Mouse (Mus musculus): ENCODE data around the gene Amt. TPM values are rescaled to one million over a fixed set of nuclear protein-coding genes. Genes with fewer than 3 reads are reported as not detected.

Gene Amt
- polyA plus RNA-seq (2015; fragmentation: Nextera tagmentation; extraction: Ambion mirVana): 21.8 and 22.3 TPM in 2 replicates

DNA sequence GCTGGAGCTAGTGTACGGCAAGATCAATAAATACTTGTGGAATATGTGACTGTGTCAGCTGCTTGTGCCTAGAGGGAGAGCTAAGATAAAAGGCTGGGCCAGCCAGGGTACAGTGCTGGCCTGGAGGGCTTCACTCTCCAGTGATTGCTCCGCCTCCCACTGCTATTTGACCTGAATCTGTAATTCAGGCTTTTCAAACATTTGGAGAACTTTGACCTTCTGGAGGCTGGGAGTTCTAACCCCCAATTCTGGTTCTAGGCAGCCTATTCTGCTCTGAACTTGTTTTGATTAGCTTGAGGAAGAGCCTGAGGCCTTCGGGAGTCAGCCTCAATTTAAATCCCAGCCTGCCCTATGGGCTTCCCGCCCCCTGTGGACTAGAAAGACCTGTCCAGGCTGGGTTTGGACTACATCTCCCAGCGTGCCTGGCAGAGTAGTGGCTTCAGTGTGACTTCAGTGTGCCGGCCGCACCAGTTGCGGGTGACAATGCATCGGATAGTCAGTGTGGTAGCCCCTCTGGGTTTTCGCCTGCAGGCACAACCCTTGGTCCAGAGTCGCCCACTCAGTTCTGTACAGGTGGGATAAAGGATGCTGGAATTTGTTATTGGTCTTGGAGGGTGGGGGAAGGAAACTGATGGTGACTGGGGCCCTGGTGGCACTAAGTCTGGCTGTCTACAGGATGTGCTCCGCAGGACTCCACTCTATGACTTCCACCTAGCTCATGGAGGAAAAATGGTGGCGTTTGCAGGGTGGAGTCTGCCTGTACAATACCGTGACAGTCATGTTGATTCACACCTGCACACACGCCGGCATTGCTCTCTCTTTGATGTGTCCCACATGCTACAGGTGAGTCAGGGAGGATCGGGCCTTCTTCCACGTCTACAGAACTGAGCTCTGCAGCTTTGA, at the start of gene Amt:
Amt (plus strand) TSS at position 401 of the 903 bp plus-strand sequence.
- peak; percentile 84 for ATAC-seq (ENCODE audit: insufficient read depth, low FRiP score, low read depth)
- H3K4me3 ChIP-seq (replicated peaks): peak within 1 kb of the TSS; percentile 18
- no peak within 1 kb of the TSS for H3K9ac ChIP-seq
- H3K4me2 ChIP-seq: peak within 1 kb of the TSS; percentile 39
- no peaks in the 10 kb centered on the region for H3K9me3 ChIP-seq
- no peaks in the 10 kb centered on the region for H3K36me3 ChIP-seq
- no peaks in the 10 kb centered on the region for H3K27me3 ChIP-seq (replicated peaks)
- peak within 1 kb of the TSS; percentile 68 for H3K27ac ChIP-seq
- WGBS: 22% methylated on average over 18 of the region's 18 CpGs
- H3K4me1 ChIP-seq: no peaks in the 10 kb centered on the region

DNA sequence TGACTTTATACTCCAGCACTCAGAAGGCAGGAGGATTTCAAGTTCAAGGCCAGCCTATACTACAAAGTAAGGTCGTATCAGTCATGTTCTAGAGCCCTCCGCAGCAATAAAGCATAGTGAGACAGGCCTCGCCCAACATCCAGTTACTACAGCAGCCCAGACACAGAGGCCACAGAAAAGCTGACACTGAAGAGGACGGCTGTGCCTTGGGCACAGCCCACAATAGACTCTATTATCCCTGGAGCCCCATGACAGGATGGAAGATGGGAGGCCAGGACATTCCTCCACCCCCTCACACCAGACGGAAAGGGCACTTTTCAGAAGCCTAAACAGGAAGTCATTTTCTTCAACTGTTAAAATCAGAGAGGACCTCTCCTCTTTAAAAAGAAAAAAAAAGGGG, 47.7 kb upstream of the Amt start:
- Histone ChIP-seq H3K4me3 (replicated peaks) (no peak overlapping the region), H3K4me1 (no peaks in the 10 kb centered on the region), H3K9ac (no peak overlapping the region), H3K4me2 (no peak overlapping the region), H3K27ac (no peak overlapping the region), H3K36me3 (peaks cover 6% of the 10 kb centered on the region), H3K9me3 (no peaks in the 10 kb centered on the region), H3K27me3 (replicated peaks) (no peaks in the 10 kb centered on the region)
- WGBS: 58% methylated on average over 5 of the region's 5 CpGs
- no peak for ATAC-seq (ENCODE audit: insufficient read depth, low FRiP score, low read depth)

DNA sequence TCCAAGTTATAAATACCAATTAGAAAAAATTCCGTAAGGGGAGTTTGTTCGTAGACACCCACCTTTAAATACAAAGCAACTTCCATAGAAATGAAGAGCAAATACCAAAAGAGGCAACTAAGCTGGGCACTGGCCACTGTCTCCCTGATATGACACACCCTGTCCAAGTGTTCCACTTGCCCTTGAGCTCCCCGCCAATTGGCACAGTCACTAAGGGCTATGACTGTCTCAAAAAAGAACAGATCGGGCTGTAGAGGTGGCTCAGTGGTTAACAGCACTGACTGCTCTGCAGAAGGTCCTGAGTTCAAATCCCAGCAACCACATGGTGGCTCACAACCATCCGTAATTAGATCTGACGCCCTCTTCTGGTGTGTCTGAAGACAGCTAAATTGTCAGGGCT, 44.8 kb upstream of the Amt start:
- peaks cover 6% of the 10 kb centered on the region for H3K36me3 ChIP-seq
- H3K4me3 ChIP-seq (replicated peaks): no peak overlapping the region
- no peak for ATAC-seq (ENCODE audit: insufficient read depth, low FRiP score, low read depth)
- WGBS: 92% methylated on average over 6 of the region's 6 CpGs
- no peak overlapping the region for H3K9ac ChIP-seq
- no peak overlapping the region for H3K4me2 ChIP-seq
- H3K27me3 ChIP-seq (replicated peaks): no peaks in the 10 kb centered on the region
- H3K9me3 ChIP-seq: no peaks in the 10 kb centered on the region
- no peak overlapping the region for H3K27ac ChIP-seq
- H3K4me1 ChIP-seq: no peaks in the 10 kb centered on the region

DNA sequence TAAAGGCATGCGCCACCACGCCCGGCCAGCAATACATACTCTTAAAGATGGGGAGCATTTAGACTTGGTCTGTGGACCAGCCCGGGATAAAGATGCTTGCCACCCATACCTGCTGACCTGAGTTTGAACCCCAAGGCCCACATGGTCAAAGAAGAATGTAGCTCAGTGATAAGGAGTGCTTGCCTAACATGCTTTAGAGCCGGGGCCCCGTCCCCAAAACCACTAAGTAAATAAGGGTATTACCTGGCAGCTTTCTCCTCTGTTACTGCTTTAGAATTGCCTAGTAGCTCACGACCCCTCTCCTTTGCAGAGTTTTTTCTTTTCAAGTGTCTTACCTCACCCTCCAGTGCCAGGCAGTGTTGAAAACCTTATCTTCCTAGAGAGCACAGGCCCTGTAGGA, 43.9 kb upstream of the Amt start:
- ATAC-seq (ENCODE audit: insufficient read depth, low FRiP score, low read depth): peak; percentile 63; the same call in 1 of the 2 replicates
- WGBS: 78% methylated on average over 7 of the region's 7 CpGs

DNA sequence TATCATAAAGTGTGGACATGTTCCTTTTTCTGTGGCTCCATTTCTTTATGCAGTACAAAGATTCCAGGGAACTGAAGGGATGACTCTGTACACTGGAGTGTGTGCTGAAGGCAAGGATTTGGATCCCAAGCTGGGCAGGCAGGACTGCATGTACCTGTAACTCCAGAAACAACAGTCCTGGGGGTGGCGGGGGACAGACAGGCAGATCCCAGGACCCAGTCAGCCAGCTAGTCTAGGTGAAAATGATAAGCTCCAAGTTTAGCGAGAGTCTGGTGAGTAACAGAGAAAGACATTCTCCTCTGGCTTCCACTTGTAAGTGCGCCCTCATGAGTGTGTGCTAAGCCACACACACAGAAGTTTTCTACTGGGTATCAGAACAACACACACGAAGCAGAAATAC, 36.1 kb upstream of the Amt start:
- H3K27ac ChIP-seq: no peak overlapping the region
- no peak for ATAC-seq (ENCODE audit: insufficient read depth, low FRiP score, low read depth)
- H3K4me3 ChIP-seq (replicated peaks): no peak overlapping the region
- H3K9ac ChIP-seq: no peak overlapping the region
- H3K9me3 ChIP-seq: no peaks in the 10 kb centered on the region
- H3K27me3 ChIP-seq (replicated peaks): no peaks in the 10 kb centered on the region
- no peak overlapping the region for H3K4me2 ChIP-seq
- peaks cover 24% of the 10 kb centered on the region for H3K4me1 ChIP-seq
- WGBS: 65% methylated on average over 4 of the region's 4 CpGs
- H3K36me3 ChIP-seq: no peaks in the 10 kb centered on the region

More for the DNA sequence above, 43.9 kb upstream of the Amt start:
- H3K4me3 ChIP-seq (replicated peaks): no peak overlapping the region
- H3K27me3 ChIP-seq (replicated peaks): no peaks in the 10 kb centered on the region
- H3K4me1 ChIP-seq: no peaks in the 10 kb centered on the region
- H3K36me3 ChIP-seq: peaks cover 6% of the 10 kb centered on the region
- no peaks in the 10 kb centered on the region for H3K9me3 ChIP-seq
- no peak overlapping the region for H3K9ac ChIP-seq
- H3K4me2 ChIP-seq: no peak overlapping the region
- H3K27ac ChIP-seq: no peak overlapping the region

DNA sequence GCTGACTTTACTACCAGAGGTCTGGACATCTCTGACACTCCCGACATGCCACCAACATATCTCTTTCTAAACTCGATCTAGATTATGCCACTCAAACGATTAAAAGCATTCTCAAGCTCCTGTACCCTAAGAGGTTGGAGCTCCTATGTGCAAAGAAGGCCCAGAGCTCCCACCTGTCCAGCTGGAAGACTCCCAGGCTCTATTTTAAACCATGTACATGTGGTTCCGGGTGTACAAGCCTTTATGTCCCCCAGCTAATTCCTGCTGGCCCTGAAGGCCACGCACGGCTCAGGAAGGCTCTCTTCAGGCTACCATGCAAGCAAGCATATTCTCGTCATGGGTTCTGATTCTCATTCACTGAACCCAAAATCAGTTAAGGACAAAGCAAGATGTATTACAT, 34.8 kb upstream of the Amt start:
- Histone ChIP-seq H3K4me2 (peak overlapping the region; percentile 72), H3K4me3 (replicated peaks) (peak overlapping the region; percentile 67), H3K36me3 (no peaks in the 10 kb centered on the region), H3K9me3 (no peaks in the 10 kb centered on the region), H3K27me3 (replicated peaks) (no peaks in the 10 kb centered on the region), H3K9ac (no peak overlapping the region), H3K27ac (no peak overlapping the region), H3K4me1 (peaks cover 24% of the 10 kb centered on the region)
- WGBS: 66% methylated on average over 7 of the region's 7 CpGs
- ATAC-seq (ENCODE audit: insufficient read depth, low FRiP score, low read depth): no peak

DNA sequence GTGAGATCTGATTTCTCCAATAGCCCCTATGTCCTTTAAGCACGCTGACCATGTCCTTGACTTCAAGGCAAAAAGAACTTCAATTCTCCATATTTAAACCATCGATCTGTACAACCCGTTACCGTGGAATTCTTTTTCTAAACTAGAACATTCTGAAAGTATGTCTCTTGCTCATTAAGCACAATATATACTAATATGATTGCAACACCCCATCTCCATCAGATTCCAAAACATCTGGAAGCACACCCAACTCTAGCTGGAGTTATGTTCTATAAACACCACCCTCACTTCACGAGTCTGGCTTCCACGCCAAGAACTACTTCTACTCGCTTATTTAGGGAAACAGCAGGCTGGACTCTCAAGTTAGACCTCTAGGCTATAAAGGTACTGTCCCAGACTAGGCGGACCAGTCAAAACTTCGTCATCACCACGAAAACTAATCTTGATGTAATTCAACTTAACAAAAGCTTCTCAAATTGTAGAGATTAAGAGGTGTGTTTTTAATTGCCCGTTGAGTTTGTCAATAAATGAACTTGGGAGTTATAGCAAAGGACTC, 34.1 kb upstream of the Amt start:
- no peak for ATAC-seq (ENCODE audit: insufficient read depth, low FRiP score, low read depth)
- Histone ChIP-seq H3K4me2 (peak overlapping the region; percentile 72), H3K9ac (peak overlapping the region; percentile 65; the same call in 1 of the 2 replicates), H3K4me1 (peaks cover 27% of the 10 kb centered on the region), H3K9me3 (no peaks in the 10 kb centered on the region), H3K27me3 (replicated peaks) (no peaks in the 10 kb centered on the region), H3K36me3 (no peaks in the 10 kb centered on the region), H3K4me3 (replicated peaks) (peak overlapping the region; percentile 67), H3K27ac (no peak overlapping the region; the same call in 1 of the 2 replicates)
- 33% methylated on average over 11 of the region's 11 CpGs for WGBS

DNA sequence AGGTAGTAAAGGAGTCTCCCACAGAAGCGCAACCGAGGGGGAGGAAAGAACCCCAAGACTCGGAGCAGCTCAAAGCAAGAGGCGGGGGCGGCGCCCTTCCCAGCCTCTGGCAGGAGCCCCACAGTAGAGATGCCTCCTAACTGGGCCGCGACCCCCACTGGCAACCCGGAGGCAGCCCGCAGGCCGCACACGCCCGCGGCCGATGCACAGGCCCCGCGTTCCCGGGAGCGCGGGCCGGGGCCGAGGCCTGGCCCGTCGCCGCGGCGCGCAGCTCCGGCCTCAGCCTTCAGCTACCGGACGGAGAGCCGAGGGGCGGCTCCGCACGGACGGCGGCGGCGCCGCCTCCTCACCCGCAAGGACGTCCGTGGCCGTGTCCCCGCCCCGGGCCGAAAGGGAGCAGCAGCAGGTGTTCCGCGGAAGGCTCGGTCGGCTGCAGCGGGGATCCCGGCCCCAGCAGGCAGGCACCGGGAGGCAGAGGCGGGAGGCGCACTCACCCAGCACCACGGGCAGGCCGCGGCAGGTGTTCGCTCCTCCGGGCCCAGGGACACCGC, 33.4 kb upstream of the Amt start:
- H3K36me3 ChIP-seq: no peaks in the 10 kb centered on the region
- 0% methylated on average over 61 of the region's 62 CpGs for WGBS
- peaks cover 30% of the 10 kb centered on the region for H3K4me1 ChIP-seq
- H3K27me3 ChIP-seq (replicated peaks): no peaks in the 10 kb centered on the region
- H3K4me2 ChIP-seq: peak overlapping the region; percentile 72
- peak; percentile 41; the same call in 1 of the 2 replicates for ATAC-seq (ENCODE audit: insufficient read depth, low FRiP score, low read depth)
- peak overlapping the region; percentile 96 for H3K27ac ChIP-seq
- peak overlapping the region; percentile 67 for H3K4me3 ChIP-seq (replicated peaks)
- no peaks in the 10 kb centered on the region for H3K9me3 ChIP-seq
- H3K9ac ChIP-seq: peak overlapping the region; percentile 65

DNA sequence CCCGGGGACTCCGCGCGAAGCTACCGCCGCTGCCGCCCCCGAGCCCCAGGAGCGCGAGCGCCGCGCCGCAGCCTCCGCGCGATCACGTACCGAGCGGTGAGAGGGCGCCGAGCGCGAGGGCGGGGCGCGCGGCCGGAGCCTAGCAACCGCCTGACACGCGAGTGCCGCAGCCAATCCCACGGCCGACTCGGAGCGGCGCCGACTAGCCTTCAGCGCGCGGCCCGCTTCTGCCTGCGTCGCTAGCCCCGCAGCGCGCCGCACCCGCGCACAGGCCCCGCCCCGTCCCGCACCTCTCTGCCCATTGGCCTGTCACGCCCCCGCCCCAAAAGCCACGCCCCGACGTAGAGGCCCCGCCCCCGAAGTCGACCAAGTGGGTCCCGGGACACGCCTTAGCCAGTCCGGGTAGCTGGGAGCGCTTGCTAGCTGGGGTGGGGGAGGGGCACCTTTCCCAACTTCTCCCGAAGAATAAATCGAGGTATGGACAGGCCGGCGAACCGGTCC, 32.9 kb upstream of the Amt start, which contains the start of gene Dag1:
Dag1 (minus strand) TSS at position 269 of the 501 bp plus-strand sequence.
- peak within 1 kb of the TSS; percentile 67 for H3K4me3 ChIP-seq (replicated peaks)
- peak; percentile 97 for ATAC-seq (ENCODE audit: insufficient read depth, low FRiP score, low read depth)
- H3K9me3 ChIP-seq: no peaks in the 10 kb centered on the region
- no peaks in the 10 kb centered on the region for H3K27me3 ChIP-seq (replicated peaks)
- no peaks in the 10 kb centered on the region for H3K36me3 ChIP-seq
- WGBS: under 1% methylated on average over 71 of the region's 71 CpGs
- H3K27ac ChIP-seq: peak within 1 kb of the TSS; percentile 96
- H3K9ac ChIP-seq: peak within 1 kb of the TSS; percentile 65
- peaks cover 30% of the 10 kb centered on the region for H3K4me1 ChIP-seq
- H3K4me2 ChIP-seq: peak within 1 kb of the TSS; percentile 72

DNA sequence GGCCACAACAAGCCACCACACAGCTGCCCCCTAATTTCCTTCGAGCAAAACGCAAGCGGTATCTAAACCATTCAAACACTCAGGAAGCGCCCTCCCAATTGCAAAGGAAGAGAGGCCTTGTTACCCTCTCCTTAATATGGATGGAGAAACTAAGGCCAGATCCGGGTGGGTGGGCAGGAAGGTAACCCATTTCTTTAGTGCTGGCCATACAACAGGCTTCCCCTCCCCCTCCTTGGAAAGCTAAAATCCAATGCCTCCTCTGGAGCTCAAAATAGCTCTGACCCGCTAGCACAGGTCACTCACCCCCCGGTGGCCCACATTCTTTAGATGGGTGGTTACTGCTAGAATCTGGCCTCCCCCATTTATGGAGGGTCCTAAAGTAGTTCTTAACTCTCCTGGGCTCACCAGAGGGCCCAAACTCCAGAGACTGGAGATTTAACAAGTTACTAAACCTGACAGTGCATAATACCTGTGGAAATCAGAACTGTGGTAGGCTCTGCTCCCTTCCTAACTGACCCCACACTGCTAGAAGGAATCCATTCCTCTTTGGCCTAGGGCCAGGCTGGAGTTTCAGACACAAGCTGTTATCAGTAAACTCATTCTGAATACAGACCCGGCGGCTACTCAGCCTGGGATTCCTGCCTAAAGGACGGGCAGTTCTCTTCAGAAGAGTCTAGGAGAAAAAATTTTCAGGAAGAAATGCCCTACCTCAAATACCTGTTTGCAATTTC, 32.3 kb upstream of the Amt start:
- peaks cover 30% of the 10 kb centered on the region for H3K4me1 ChIP-seq
- peak overlapping the region; percentile 72 for H3K4me2 ChIP-seq
- H3K4me3 ChIP-seq (replicated peaks): peak overlapping the region; percentile 67
- ATAC-seq (ENCODE audit: insufficient read depth, low FRiP score, low read depth): 0 out of 2 replicates have a peak, but pooled peaks have one; percentile 1
- no peaks in the 10 kb centered on the region for H3K9me3 ChIP-seq
- peak overlapping the region; percentile 96 for H3K27ac ChIP-seq
- H3K9ac ChIP-seq: peak overlapping the region; percentile 37; the same call in 1 of the 2 replicates
- WGBS: 8% methylated on average over 10 of the region's 10 CpGs
- no peaks in the 10 kb centered on the region for H3K27me3 ChIP-seq (replicated peaks)
- H3K36me3 ChIP-seq: no peaks in the 10 kb centered on the region

DNA sequence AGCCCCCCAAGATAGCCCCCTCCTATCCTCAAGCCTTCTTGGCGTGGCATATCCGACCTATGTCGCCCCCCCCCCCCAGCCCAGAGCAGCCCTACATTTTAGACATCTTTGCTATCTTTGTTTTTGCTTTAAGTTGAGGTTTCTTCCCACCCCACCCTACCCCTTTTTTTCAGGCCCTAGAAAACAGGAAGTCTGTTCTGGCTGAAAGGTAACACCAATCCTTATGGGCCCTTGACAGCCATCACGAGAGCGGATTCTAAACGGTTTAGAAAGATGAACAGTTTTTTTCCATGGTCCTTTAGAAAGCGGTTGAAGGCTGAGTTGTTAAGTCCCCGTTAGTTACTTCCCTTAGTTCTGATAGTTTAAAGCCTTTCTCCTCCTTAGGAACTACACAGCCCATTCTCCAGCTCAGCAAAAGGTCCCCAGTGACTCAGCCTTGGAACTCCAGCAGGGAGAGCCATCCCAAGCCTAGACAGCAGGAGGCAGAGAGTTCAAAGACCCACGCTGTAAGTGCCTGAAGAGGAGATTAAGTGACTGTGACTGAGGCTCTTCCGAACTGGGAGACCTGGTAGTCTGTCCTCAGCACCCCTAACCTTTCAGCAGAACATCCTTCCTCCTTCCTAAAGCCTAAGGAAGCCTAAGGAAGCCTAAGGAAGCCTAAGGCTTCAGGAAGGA, 30.3 kb upstream of the Amt start:
- no peak for ATAC-seq (ENCODE audit: insufficient read depth, low FRiP score, low read depth)
- H3K4me2 ChIP-seq: no peak overlapping the region
- no peaks in the 10 kb centered on the region for H3K9me3 ChIP-seq
- H3K4me1 ChIP-seq: peaks cover 28% of the 10 kb centered on the region
- no peak overlapping the region for H3K27ac ChIP-seq
- 58% methylated on average over 10 of the region's 10 CpGs for WGBS
- H3K9ac ChIP-seq: no peak overlapping the region
- H3K36me3 ChIP-seq: no peaks in the 10 kb centered on the region
- H3K4me3 ChIP-seq (replicated peaks): no peak overlapping the region
- H3K27me3 ChIP-seq (replicated peaks): no peaks in the 10 kb centered on the region
